Mouse (Mus musculus): Measurements from ENCODE around the gene Gak.

Gene Gak

GRCm38 (mm10) chr5:108629634-108630483 is at the start of gene Gak, which contains the start of gene Tmem175:
Gak (minus strand) TSS chr5:108629755.
Tmem175 (plus strand) TSS chr5:108629770.
- peak; percentile 93 for DNase-seq

GRCm38 (mm10) chr5:108678296-108678854 is 48.8 kb upstream of the Gak start:
- no peak for DNase-seq

GRCm38 (mm10) chr5:108677605-108678295 is 48.2 kb upstream of the Gak start:
- peak; percentile 25 for DNase-seq

GRCm38 (mm10) chr5:108676772-108677498 is 47.4 kb upstream of the Gak start:
- DNase-seq, result no peak

- DNase-seq, result no peak
Observed at GRCm38 (mm10) chr5:108675251-108675816, 45.8 kb upstream of the Gak start, which contains the start of gene Slc26a1. Slc26a1 (minus strand) TSS chr5:108675569.

GRCm38 (mm10) chr5:108674624-108675023 is 45.1 kb upstream of the Gak start:
- DNase-seq, result no peak

- DNase-seq, result no peak
Observed at GRCm38 (mm10) chr5:108671757-108672156, 42.2 kb upstream of the Gak start.

GRCm38 (mm10) chr5:108670785-108671184 is 41.2 kb upstream of the Gak start:
- DNase-seq, result peak; percentile 61

GRCm38 (mm10) chr5:108669986-108670385 is 40.4 kb upstream of the Gak start:
- DNase-seq, result no peak

GRCm38 (mm10) chr5:108668977-108669936 is 39.7 kb upstream of the Gak start, which contains the start of gene Dgkq:
Dgkq (minus strand) TSS chr5:108669672.
- DNase-seq, result peak; percentile 88

GRCm38 (mm10) chr5:108668387-108668932 is 38.9 kb upstream of the Gak start:
- DNase-seq, result no peak

- no peak for DNase-seq
Observed at GRCm38 (mm10) chr5:108667370-108667769, 37.8 kb upstream of the Gak start.

- no peak for DNase-seq
Observed at GRCm38 (mm10) chr5:108665066-108665465, 35.5 kb upstream of the Gak start.

- DNase-seq, result no peak
Observed at GRCm38 (mm10) chr5:108662772-108663171, 33.2 kb upstream of the Gak start.

- DNase-seq, result peak; percentile 94
Observed at GRCm38 (mm10) chr5:108660632-108661268, 31.2 kb upstream of the Gak start.

- DNase-seq, result no peak
Observed at GRCm38 (mm10) chr5:108659698-108660631, 30.4 kb upstream of the Gak start, which contains the start of gene Idua. Idua (plus strand) TSS chr5:108660331.

GRCm38 (mm10) chr5:108658611-108659010 is 29.1 kb upstream of the Gak start:
- no peak for DNase-seq

GRCm38 (mm10) chr5:108657406-108657805 is 27.9 kb upstream of the Gak start:
- no peak for DNase-seq
